Mouse (Mus musculus) G1E (cell line): ENCODE measurements around the gene Mb21d2. TPM values are rescaled to one million over a fixed set of nuclear protein-coding genes. Genes with fewer than 3 reads are reported as not detected.

ENCODE experiments used
- ATAC-seq: 2 replicates; pipeline ENCODE4 v1.8.0; 2016; ENCODE audit warnings: mild to moderate bottlenecking; ENCODE audit not compliant: insufficient number of reproducible peaks, poor library complexity, low FRiP score, severe bottlenecking; ENCODE audit errors: extremely low read depth
- DNase-seq: peaks from one replicate; pipeline ENCODE4 v3.0.0; 2012; ENCODE audit warnings: low spot score
- H3K27me3 ChIP-seq: 2 replicates; pipeline ENCODE4 v1.6.1; 2012; ENCODE audit warnings: mild to moderate bottlenecking, low read length, inconsistent platforms; ENCODE audit not compliant: insufficient read depth
- H3K36me3 ChIP-seq: replicated peaks from 2 replicates; pipeline ENCODE3; 2012; ENCODE audit warnings: mild to moderate bottlenecking, inconsistent platforms
- H3K4me1 ChIP-seq: 2 replicates; pipeline ENCODE4 v1.6.1; 2012; ENCODE audit warnings: low read depth, low read length, inconsistent platforms, mixed read lengths; ENCODE audit not compliant: insufficient read depth
- H3K4me3 ChIP-seq: 2 replicates; pipeline ENCODE4 v1.5.1; 2012; ENCODE audit warnings: low read depth, mild to moderate bottlenecking, inconsistent platforms, low read length, moderate library complexity, mixed read lengths
- H3K9me3 ChIP-seq: replicated peaks from 2 replicates; pipeline ENCODE4 v1.6.1; 2012; ENCODE audit warnings: inconsistent platforms
- CTCF ChIP-seq: IDR thresholded peaks from 2 replicates; pipeline ENCODE4 v1.5.1; 2012; ENCODE audit warnings: low read depth, low read length, inconsistent platforms, mixed read lengths
- GATA1 ChIP-seq: IDR thresholded peaks from 2 replicates; pipeline ENCODE4 v1.6.1; 2012; ENCODE audit warnings: borderline replicate concordance, low read length, inconsistent platforms, mixed read lengths
- GATA2 ChIP-seq: IDR thresholded peaks from 2 replicates; pipeline ENCODE4 v1.6.1; 2012; ENCODE audit warnings: low read depth, low read length, inconsistent platforms, borderline replicate concordance
- POLR2AphosphoS5 ChIP-seq: IDR thresholded peaks from 2 replicates; pipeline ENCODE4 v1.6.1; 2012; ENCODE audit warnings: low read depth, low read length, inconsistent platforms; ENCODE audit not compliant: insufficient replicate concordance
- TAL1 ChIP-seq: conservative IDR thresholded peaks from 2 replicates; pipeline ENCODE4 v1.6.1; 2012; ENCODE audit warnings: low read depth, low read length, inconsistent platforms, mixed read lengths
- polyA plus RNA-seq: library from polyadenylated mRNA; stranded (reverse); fragments of >175 nt; gene quantifications from 2 replicates; pipeline ENCODE4 v1.2.3, GENCODE M21; 2012
- total RNA-seq, 2 experiments: library from RNA; stranded (forward) in 1 of 2; stranded (reverse) in 1 of 2; fragments of 200-1000 nt in 1 of 2; fragments of >200 nt in 1 of 2; fragmentation: Nextera tagmentation in 1 of 2; gene quantifications; 2 replicates each; pipeline ENCODE4 v1.2.3; 2014 to 2017

The Mb21d2 gene
- total and polyA plus RNA-seq, 3 experiments, result not detected

- H3K9me3 ChIP-seq, result peaks cover 71% of the 10 kb centered on the region
Observed at GRCm38 (mm10) chr16:28886201-28886745, 43.2 kb downstream of the Mb21d2 start.

DNA sequence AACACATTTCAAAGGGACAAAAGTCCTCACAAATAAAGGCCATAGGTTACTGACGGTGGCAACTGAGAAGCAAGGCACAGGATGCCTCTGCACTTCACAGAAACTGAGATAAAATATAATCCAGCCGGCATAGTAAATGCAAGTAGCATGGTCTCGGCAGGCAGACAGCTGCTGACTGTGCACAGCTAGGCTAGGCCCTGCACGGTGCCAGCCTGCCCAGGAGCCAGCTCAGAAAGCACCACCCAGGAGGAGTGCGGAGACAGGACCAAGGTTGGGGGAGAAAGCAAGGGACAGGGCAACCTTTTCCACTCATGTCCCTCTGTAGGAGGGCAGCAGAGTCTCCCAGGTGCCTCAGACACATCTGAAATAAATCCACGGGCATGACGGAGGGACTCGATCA is 44.0 kb downstream of the Mb21d2 start:
- DNase-seq, result no peak
- Histone ChIP-seq H3K27me3 (no peaks in the 10 kb centered on the region), H3K36me3 (no peaks in the 10 kb centered on the region), H3K4me3 (no peak overlapping the region), H3K4me1 (no peaks in the 10 kb centered on the region), H3K9me3 (peaks cover 68% of the 10 kb centered on the region)
- no peak for TF ChIP-seq GATA2
- TF ChIP-seq POLR2AphosphoS5, result no peak
- no peak for TF ChIP-seq GATA1
- no peak for TF ChIP-seq CTCF
- TF ChIP-seq TAL1, result no peak
- ATAC-seq, result no peak

More at GRCm38 (mm10) chr16:28886201-28886745, 43.2 kb downstream of the Mb21d2 start:
- TF ChIP-seq CTCF (no peak), GATA1 (no peak), POLR2AphosphoS5 (no peak), GATA2 (no peak), TAL1 (no peak)
- no peak for DNase-seq
- no peaks in the 10 kb centered on the region for H3K36me3 ChIP-seq
- no peak overlapping the region for H3K4me3 ChIP-seq
- H3K27me3 ChIP-seq, result no peaks in the 10 kb centered on the region
- H3K4me1 ChIP-seq, result no peaks in the 10 kb centered on the region
- ATAC-seq, result no peak

DNA sequence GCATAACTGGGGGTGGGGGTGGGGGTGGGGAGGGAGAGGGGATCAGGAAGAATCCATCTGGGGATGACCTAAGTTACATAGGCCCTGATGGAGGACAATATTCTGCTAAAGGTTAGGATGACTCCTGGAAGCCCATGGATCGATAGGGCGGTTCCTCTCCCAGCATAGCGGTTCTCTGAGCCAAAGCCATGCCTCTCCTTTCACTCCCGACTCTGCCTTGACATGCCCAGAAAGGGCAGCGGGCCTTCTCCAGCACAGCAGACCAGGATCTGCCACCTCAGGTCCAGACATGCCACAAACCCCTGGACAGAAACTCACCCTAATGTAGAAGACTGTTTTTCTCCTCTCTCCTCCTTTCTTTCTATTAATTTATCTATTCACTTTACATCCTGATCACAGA is 44.8 kb downstream of the Mb21d2 start:
- TF ChIP-seq GATA2, result no peak
- TF ChIP-seq POLR2AphosphoS5, result no peak
- TF ChIP-seq TAL1, result no peak
- TF ChIP-seq CTCF, result no peak
- TF ChIP-seq GATA1, result no peak
- Histone ChIP-seq H3K4me3 (no peak overlapping the region), H3K27me3 (no peaks in the 10 kb centered on the region), H3K36me3 (no peaks in the 10 kb centered on the region), H3K9me3 (peaks cover 71% of the 10 kb centered on the region), H3K4me1 (no peaks in the 10 kb centered on the region)
- DNase-seq, result no peak
- no peak for ATAC-seq

- Histone ChIP-seq H3K27me3 (no peaks in the 10 kb centered on the region), H3K4me1 (no peaks in the 10 kb centered on the region), H3K36me3 (no peaks in the 10 kb centered on the region), H3K9me3 (peaks cover 70% of the 10 kb centered on the region), H3K4me3 (no peak overlapping the region)
- DNase-seq, result no peak
- ATAC-seq, result no peak
- TF ChIP-seq GATA1 (no peak), GATA2 (no peak), CTCF (no peak), POLR2AphosphoS5 (no peak), TAL1 (no peak)
Observed at GRCm38 (mm10) chr16:28883649-28884048, 45.8 kb downstream of the Mb21d2 start.

DNA sequence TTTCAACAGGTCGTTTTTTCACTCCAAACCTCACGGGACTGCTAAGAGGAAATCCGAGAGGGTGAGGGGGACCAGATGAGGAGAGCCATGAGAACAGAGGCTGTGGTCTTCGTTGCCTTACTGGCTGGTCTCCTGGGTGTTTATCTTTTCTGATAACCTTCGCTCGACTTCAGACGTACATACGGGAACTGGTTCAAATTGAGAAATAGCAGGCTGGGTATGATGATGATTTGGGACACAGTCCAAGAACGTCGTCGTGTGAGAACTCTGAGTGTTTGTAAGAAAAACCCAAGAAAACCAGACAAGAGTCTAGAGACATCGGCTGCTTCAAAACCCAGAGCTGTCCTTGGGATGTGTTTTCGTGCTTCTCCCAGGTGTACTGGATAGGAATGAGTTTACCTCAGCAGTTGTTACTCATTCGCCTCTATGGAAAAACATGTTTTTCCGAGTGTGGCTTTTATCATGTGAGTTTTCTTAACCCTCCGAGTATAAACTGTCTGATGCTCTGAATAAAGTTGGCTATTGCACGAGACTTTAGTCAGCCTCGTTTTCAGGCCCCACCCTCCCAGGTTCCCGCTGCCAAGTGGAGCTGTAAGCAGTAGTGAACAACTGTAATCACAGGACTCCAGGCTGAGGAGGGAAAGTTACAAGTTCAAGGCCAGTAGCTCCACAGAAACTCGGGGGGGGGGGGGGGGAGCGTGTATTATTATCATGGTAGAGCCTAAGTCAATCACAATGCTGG is 46.6 kb downstream of the Mb21d2 start:
- no peaks in the 10 kb centered on the region for H3K27me3 ChIP-seq
- no peak overlapping the region for H3K4me3 ChIP-seq
- H3K36me3 ChIP-seq, result no peaks in the 10 kb centered on the region
- ATAC-seq, result no peak
- H3K4me1 ChIP-seq, result no peaks in the 10 kb centered on the region
- no peak for DNase-seq
- peaks cover 69% of the 10 kb centered on the region for H3K9me3 ChIP-seq
- TF ChIP-seq GATA1 (no peak), TAL1 (no peak), GATA2 (no peak), CTCF (no peak), POLR2AphosphoS5 (no peak)

DNA sequence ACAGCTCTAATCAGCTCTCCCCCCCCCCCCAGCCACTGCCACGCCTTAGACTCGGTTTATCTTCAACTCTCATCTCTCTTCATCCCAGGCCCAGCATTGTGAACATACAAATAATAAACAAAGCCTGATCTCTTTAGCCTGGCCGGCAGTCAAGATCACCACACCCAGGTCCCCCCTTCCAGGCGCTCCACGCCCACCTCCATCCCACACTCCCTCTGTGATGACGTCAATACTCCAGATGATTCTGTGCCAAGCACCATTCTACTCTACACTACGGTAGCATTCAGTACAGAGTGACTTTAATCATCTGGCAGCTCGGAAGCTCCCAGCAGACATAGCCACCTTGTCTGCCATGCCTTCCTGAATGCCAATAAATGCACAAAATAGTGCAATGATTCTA is 47.7 kb downstream of the Mb21d2 start:
- Histone ChIP-seq H3K9me3 (peaks cover 68% of the 10 kb centered on the region), H3K4me1 (no peaks in the 10 kb centered on the region), H3K36me3 (no peaks in the 10 kb centered on the region), H3K27me3 (no peaks in the 10 kb centered on the region), H3K4me3 (no peak overlapping the region)
- DNase-seq (no peak), ATAC-seq (no peak)
- no peak for TF ChIP-seq POLR2AphosphoS5
- no peak for TF ChIP-seq CTCF
- TF ChIP-seq TAL1, result no peak
- no peak for TF ChIP-seq GATA2
- no peak for TF ChIP-seq GATA1
